9 mouse cellular contexts compared by ENCODE assay signal in genomic region chr11:73085391-73085790, GRCm38 (mm10). TPM values are rescaled to one million over a fixed set of nuclear protein-coding genes. Genes with fewer than 3 reads are reported as not detected.
DNase-seq lines count a peak whose midpoint lies in the region; ATAC-seq and TF ChIP-seq lines count a peak whose summit lies in the region.
"Had no signal": no experiment of that assay in that cellular context is flagged by ENCODE, and none has a peak within 500 bp of the region (broad histone marks: within the 10 kb centered on the region; RNA-seq: fewer than 3 reads in every experiment).

No protein-coding gene starts in this region.

- H3K27me3 ChIP-seq in lung, postnatal 0 days (replicated peaks; ENCODE audit: insufficient read depth, low read length) = no peaks in the 10 kb centered on the region
- H3K27me3 ChIP-seq in limb, embryonic 12.5 days = no peaks in the 10 kb centered on the region

- no peak overlapping the region for H3K9ac ChIP-seq in lung, postnatal 0 days (replicated peaks; ENCODE audit: low read depth)
- no peak overlapping the region for H3K9ac ChIP-seq in limb, embryonic 12.5 days (replicated peaks)

- no peak for TF ChIP-seq POLR2A in lung, adult 2 months (IDR thresholded peaks at IDR 0.05; ENCODE audit: borderline replicate concordance, extremely low read depth, low read depth, low read length)

- H3K27ac ChIP-seq in lung, postnatal 0 days (ENCODE audit: low read length) = no peak overlapping the region
- peak overlapping the region; percentile 68 for H3K27ac ChIP-seq in limb, embryonic 12.5 days

- no peak for ATAC-seq in lung, postnatal 0 days
- ATAC-seq in limb, embryonic 12.5 days (ENCODE audit: insufficient number of reproducible peaks, insufficient read depth, low FRiP score, low TSS enrichment, low read depth) = no peak
- no peak for ATAC-seq in erythroblast, adult 5-6 weeks (replicated peaks; ENCODE audit: low FRiP score, poor library complexity, severe bottlenecking)

- WGBS in lung, postnatal 0 days = 52% methylated on average over 7 of the region's 7 CpGs
- 43% methylated on average over 7 of the region's 7 CpGs for WGBS in lung, adult 2 months
- 49% methylated on average over 7 of the region's 7 CpGs for WGBS in limb, embryonic 12.5 days

- H3K4me3 ChIP-seq in lung, postnatal 0 days (ENCODE audit: low read depth, low read length) = no peak overlapping the region
- no peak overlapping the region for H3K4me3 ChIP-seq in lung, adult 2 months (replicated peaks; ENCODE audit: extremely low read depth, low read depth, low read length)
- no peak overlapping the region for H3K4me3 ChIP-seq in limb, embryonic 12.5 days (replicated peaks)

- intact Hi-C loops in heart, postnatal 14 days (cut with DNase I) = no loop called here
- intact Hi-C loops in heart, postnatal 10 days (cut with DNase I) = no loop called here

- DNase-seq in heart, adult 11 months = peak; percentile 91
- no peak for DNase-seq in heart, postnatal 14 days
- peak; percentile 22 for DNase-seq in lung, postnatal 0 days (ENCODE audit: low spot score)
- DNase-seq in lung, adult 2 months = no peak
- peak; percentile 19 to 31 for DNase-seq in heart, postnatal 10 days
- DNase-seq in retina, postnatal 1 day = no peak
- DNase-seq: gastrocnemius, postnatal 10 days had no signal

- no peak overlapping the region for H3K4me2 ChIP-seq in lung, postnatal 0 days (replicated peaks; ENCODE audit: low read depth, low read length)
- H3K4me2 ChIP-seq in limb, embryonic 12.5 days = no peak overlapping the region

- no peaks in the 10 kb centered on the region for H3K4me1 ChIP-seq in lung, postnatal 0 days (ENCODE audit: insufficient read depth, low read depth, low read length)
- H3K4me1 ChIP-seq in lung, adult 2 months (ENCODE audit: control insufficient read depth, insufficient read depth, low read length) = 0 out of 2 replicates have a peak, but pooled peaks cover 2% of the 10 kb centered on the region
- peaks cover 21% of the 10 kb centered on the region for H3K4me1 ChIP-seq in limb, embryonic 12.5 days (replicated peaks)

- no peak for TF ChIP-seq CTCF in lung, postnatal 0 days (IDR thresholded peaks at IDR 0.05)
- TF ChIP-seq CTCF in lung, adult 2 months (IDR thresholded peaks at IDR 0.05; ENCODE audit: insufficient read depth, low read length) = no peak

- 0 out of 2 replicates have a peak, but pooled peaks cover 8% of the 10 kb centered on the region for H3K36me3 ChIP-seq in lung, postnatal 0 days (ENCODE audit: insufficient read depth, low read length)
- H3K36me3 ChIP-seq in limb, embryonic 12.5 days = peaks cover 24% of the 10 kb centered on the region

- no peak for TF ChIP-seq EP300 in lung, postnatal 0 days (IDR thresholded peaks at IDR 0.05)

- H3K9me3 ChIP-seq in lung, postnatal 0 days (ENCODE audit: low read length) = no peaks in the 10 kb centered on the region
- no peaks in the 10 kb centered on the region for H3K9me3 ChIP-seq in limb, embryonic 12.5 days

RNA-seq across cellular contexts. Expression of gene Itgae, which starts 5.0 kb away (rescaled TPM):
- under 1 TPM in 1 of 2 experiments, not detected in 1; 0.20 TPM for total RNA-seq in heart, postnatal 14 days (2021)
- polyA plus RNA-seq in lung, postnatal 0 days (2015; fragmentation: Nextera tagmentation; extraction: Ambion mirVana) = 0.23 and 0.30 TPM in 2 replicates
- polyA plus RNA-seq in lung, adult 2 months (2012; rRNA removed) = 3.8 and 4.3 TPM in 2 replicates
- total RNA-seq in heart, postnatal 10 days (2021) = under 1 TPM in 1 of 2 experiments, not detected in 1; 0.07 TPM
- polyA plus RNA-seq in limb, embryonic 12.5 days (2016; fragmentation: Nextera tagmentation; extraction: Ambion mirVana) = 0.64 and 0.65 TPM in 2 replicates
- total RNA-seq in erythroblast, adult 5-6 weeks (2015; ENCODE audit: low replicate concordance) = not detected in 2 replicates
- total RNA-seq in erythroblast, adult 5-6 weeks (2017; ENCODE audit: low replicate concordance) = 0.14 TPM in 1 of 2 replicates, not detected in the other

RNA-seq across cellular contexts. Expression of gene Ncbp3, which starts 37.8 kb away (rescaled TPM):
- total RNA-seq in heart, postnatal 14 days (2021) = 1 to 10 TPM; 7.6 to 7.8 TPM
- polyA plus RNA-seq in lung, postnatal 0 days (2015; fragmentation: Nextera tagmentation; extraction: Ambion mirVana) = 5.3 and 6.5 TPM in 2 replicates
- polyA plus RNA-seq in lung, adult 2 months (2012; rRNA removed) = 1.7 and 3.6 TPM in 2 replicates
- 1 to 10 TPM; 9.0 TPM for total RNA-seq in heart, postnatal 10 days (2021)
- polyA plus RNA-seq in limb, embryonic 12.5 days (2016; fragmentation: Nextera tagmentation; extraction: Ambion mirVana) = 15.1 and 16.3 TPM in 2 replicates
- 3.7 and 5.0 TPM in 2 replicates for total RNA-seq in erythroblast, adult 5-6 weeks (2015; ENCODE audit: low replicate concordance)
- total RNA-seq in erythroblast, adult 5-6 weeks (2017; ENCODE audit: low replicate concordance) = 7.3 and 11.2 TPM in 2 replicates

RNA-seq across cellular contexts. Expression of gene Haspin, which starts 52.7 kb away (rescaled TPM):
- total RNA-seq in heart, postnatal 14 days (2021) = 1 to 10 TPM in 1 of 2 experiments, under 1 TPM in 1; 0.81 to 1.3 TPM
- polyA plus RNA-seq in lung, postnatal 0 days (2015; fragmentation: Nextera tagmentation; extraction: Ambion mirVana) = 2.4 and 2.5 TPM in 2 replicates
- polyA plus RNA-seq in lung, adult 2 months (2012; rRNA removed) = 0.41 and 0.70 TPM in 2 replicates
- 1 to 10 TPM; 2.4 TPM for total RNA-seq in heart, postnatal 10 days (2021)
- polyA plus RNA-seq in limb, embryonic 12.5 days (2016; fragmentation: Nextera tagmentation; extraction: Ambion mirVana) = 19.7 and 21.6 TPM in 2 replicates
- 7.9 and 12.7 TPM in 2 replicates for total RNA-seq in erythroblast, adult 5-6 weeks (2015; ENCODE audit: low replicate concordance)
- total RNA-seq in erythroblast, adult 5-6 weeks (2017; ENCODE audit: low replicate concordance) = 13.1 and 16.7 TPM in 2 replicates

Comparison
In these comparisons a context has a peak if more than half of its experiments do, and no peak if none do; other contexts are left out.
1. DNase-seq: peak in heart, adult 11 months (single experiment), lung, postnatal 0 days (single experiment) and heart, postnatal 10 days (2 of 2); none in heart, postnatal 14 days (0 of 2), lung, adult 2 months (single experiment) and retina, postnatal 1 day (single experiment).